Mouse (Mus musculus): ENCODE results near the gene Cklf. TPM values are rescaled to one million over a fixed set of nuclear protein-coding genes. Genes with fewer than 3 reads are reported as not detected.
A peak's percentile ranks its signal among the peaks of the same experiment; 100 is the strongest.

Cklf gene
- polyA plus RNA-seq (2012; rRNA removed): 6.9 and 7.9 TPM in 2 replicates

- peak; percentile 78 to 80 for DNase-seq
- H3K4me1 ChIP-seq (ENCODE audit: control insufficient read depth, insufficient read depth, low read length): peaks cover 4% of the 10 kb centered on the region; the same call in 1 of the 2 replicates
- H3K27me3 ChIP-seq (ENCODE audit: control insufficient read depth, insufficient read depth, low read length): no peaks in the 10 kb centered on the region
- TF ChIP-seq POLR2A (IDR thresholded peaks at IDR 0.05; ENCODE audit: borderline replicate concordance, insufficient read depth, low read length) (peak; percentile 30; the same call in 1 of the 2 replicates), CTCF (IDR thresholded peaks at IDR 0.05; ENCODE audit: borderline replicate concordance, insufficient read depth, low read depth, low read length) (peak; percentile 11; the same call in 1 of the 2 replicates)
- no peak within 1 kb of the TSS for H3K27ac ChIP-seq (ENCODE audit: insufficient read depth, low read length)
- H3K4me3 ChIP-seq (replicated peaks; ENCODE audit: insufficient read depth, low read depth, low read length): peak within 1 kb of the TSS; percentile 73
- 5% methylated on average over 41 of the region's 41 CpGs for WGBS
Observed at GRCm38 (mm10) chr8:104250439-104251367, at the start of gene Cklf. TSS of gene Cklf (plus strand) at chr8:104250861.

GRCm38 (mm10) chr8:104201622-104202021 is 49.0 kb upstream of the Cklf start:
- DNase-seq: no peak
- no peak overlapping the region for H3K4me3 ChIP-seq (replicated peaks; ENCODE audit: insufficient read depth, low read depth, low read length)
- no peak overlapping the region for H3K27ac ChIP-seq (ENCODE audit: insufficient read depth, low read length)
- H3K27me3 ChIP-seq (ENCODE audit: control insufficient read depth, insufficient read depth, low read length): no peaks in the 10 kb centered on the region
- TF ChIP-seq POLR2A (IDR thresholded peaks at IDR 0.05; ENCODE audit: borderline replicate concordance, insufficient read depth, low read length) (no peak), CTCF (IDR thresholded peaks at IDR 0.05; ENCODE audit: borderline replicate concordance, insufficient read depth, low read depth, low read length) (no peak)
- H3K4me1 ChIP-seq (ENCODE audit: control insufficient read depth, insufficient read depth, low read length): no peaks in the 10 kb centered on the region
- 82% methylated on average over 3 of the region's 3 CpGs for WGBS

- no peak overlapping the region for H3K4me3 ChIP-seq (replicated peaks; ENCODE audit: insufficient read depth, low read depth, low read length)
- 91% methylated on average over 4 of the region's 4 CpGs for WGBS
- no peak overlapping the region for H3K27ac ChIP-seq (ENCODE audit: insufficient read depth, low read length)
Observed at GRCm38 (mm10) chr8:104202320-104202719, 48.3 kb upstream of the Cklf start.

GRCm38 (mm10) chr8:104205292-104205691 is 45.4 kb upstream of the Cklf start:
- H3K4me1 ChIP-seq (ENCODE audit: control insufficient read depth, insufficient read depth, low read length): no peaks in the 10 kb centered on the region
- no peak overlapping the region for H3K27ac ChIP-seq (ENCODE audit: insufficient read depth, low read length)
- H3K27me3 ChIP-seq (ENCODE audit: control insufficient read depth, insufficient read depth, low read length): no peaks in the 10 kb centered on the region
- 19% methylated on average over 3 of the region's 3 CpGs for WGBS
- DNase-seq: no peak
- H3K4me3 ChIP-seq (replicated peaks; ENCODE audit: insufficient read depth, low read depth, low read length): no peak overlapping the region
- TF ChIP-seq CTCF (IDR thresholded peaks at IDR 0.05; ENCODE audit: borderline replicate concordance, insufficient read depth, low read depth, low read length): no peak
- no peak for TF ChIP-seq POLR2A (IDR thresholded peaks at IDR 0.05; ENCODE audit: borderline replicate concordance, insufficient read depth, low read length)

More at GRCm38 (mm10) chr8:104202320-104202719, 48.3 kb upstream of the Cklf start:
- Histone ChIP-seq H3K4me1 (ENCODE audit: control insufficient read depth, insufficient read depth, low read length) (no peaks in the 10 kb centered on the region), H3K27me3 (ENCODE audit: control insufficient read depth, insufficient read depth, low read length) (no peaks in the 10 kb centered on the region)
- no peak for DNase-seq
- TF ChIP-seq CTCF (IDR thresholded peaks at IDR 0.05; ENCODE audit: borderline replicate concordance, insufficient read depth, low read depth, low read length) (no peak), POLR2A (IDR thresholded peaks at IDR 0.05; ENCODE audit: borderline replicate concordance, insufficient read depth, low read length) (no peak)

GRCm38 (mm10) chr8:104217601-104218000 is 33.1 kb upstream of the Cklf start:
- no peaks in the 10 kb centered on the region for H3K27me3 ChIP-seq (ENCODE audit: control insufficient read depth, insufficient read depth, low read length)
- no peak overlapping the region for H3K4me3 ChIP-seq (replicated peaks; ENCODE audit: insufficient read depth, low read depth, low read length)
- H3K27ac ChIP-seq (ENCODE audit: insufficient read depth, low read length): no peak overlapping the region
- TF ChIP-seq POLR2A (IDR thresholded peaks at IDR 0.05; ENCODE audit: borderline replicate concordance, insufficient read depth, low read length): no peak
- TF ChIP-seq CTCF (IDR thresholded peaks at IDR 0.05; ENCODE audit: borderline replicate concordance, insufficient read depth, low read depth, low read length): no peak
- H3K4me1 ChIP-seq (ENCODE audit: control insufficient read depth, insufficient read depth, low read length): no peaks in the 10 kb centered on the region
- no peak for DNase-seq
- 93% methylated on average over 5 of the region's 5 CpGs for WGBS

GRCm38 (mm10) chr8:104219079-104219478 is 31.6 kb upstream of the Cklf start:
- no peaks in the 10 kb centered on the region for H3K27me3 ChIP-seq (ENCODE audit: control insufficient read depth, insufficient read depth, low read length)
- WGBS: 33% methylated on average over 11 of the region's 11 CpGs
- TF ChIP-seq POLR2A (IDR thresholded peaks at IDR 0.05; ENCODE audit: borderline replicate concordance, insufficient read depth, low read length): no peak
- TF ChIP-seq CTCF (IDR thresholded peaks at IDR 0.05; ENCODE audit: borderline replicate concordance, insufficient read depth, low read depth, low read length): peak; percentile 54

GRCm38 (mm10) chr8:104219806-104220205 is 30.9 kb upstream of the Cklf start:
- Histone ChIP-seq H3K27me3 (ENCODE audit: control insufficient read depth, insufficient read depth, low read length) (no peaks in the 10 kb centered on the region), H3K27ac (ENCODE audit: insufficient read depth, low read length) (no peak overlapping the region), H3K4me3 (replicated peaks; ENCODE audit: insufficient read depth, low read depth, low read length) (no peak overlapping the region), H3K4me1 (ENCODE audit: control insufficient read depth, insufficient read depth, low read length) (no peaks in the 10 kb centered on the region; the same call in 1 of the 2 replicates)
- DNase-seq: peak; percentile 48 to 65
- TF ChIP-seq CTCF (IDR thresholded peaks at IDR 0.05; ENCODE audit: borderline replicate concordance, insufficient read depth, low read depth, low read length): peak; percentile 75
- no peak for TF ChIP-seq POLR2A (IDR thresholded peaks at IDR 0.05; ENCODE audit: borderline replicate concordance, insufficient read depth, low read length)
- WGBS: 45% methylated on average over 5 of the region's 5 CpGs

More at GRCm38 (mm10) chr8:104219079-104219478, 31.6 kb upstream of the Cklf start:
- H3K27ac ChIP-seq (ENCODE audit: insufficient read depth, low read length): no peak overlapping the region
- H3K4me3 ChIP-seq (replicated peaks; ENCODE audit: insufficient read depth, low read depth, low read length): no peak overlapping the region
- H3K4me1 ChIP-seq (ENCODE audit: control insufficient read depth, insufficient read depth, low read length): no peaks in the 10 kb centered on the region; the same call in 1 of the 2 replicates
- peak in 1 of 2 experiments; percentile 31 for DNase-seq

All from cerebellum, adult 2 months (tissue).